Mouse (Mus musculus): ENCODE measurements around the gene Tanc1.
"Not testable (repeated sequence)": the region's sequence is repeated elsewhere in the genome, so short reads cannot be mapped to it uniquely, and the experiment has no call there.

Gene Tanc1

GRCm38 (mm10) chr2:59840191-59840590, 228.3 kb downstream of the Tanc1 start:
- no peak for DNase-seq

GRCm38 (mm10) chr2:59841189-59841939, 229.5 kb downstream of the Tanc1 start:
- peak; percentile 45 to 60 for DNase-seq

GRCm38 (mm10) chr2:59841944-59842343, 230.1 kb downstream of the Tanc1 start:
- peak in 1 of 2 experiments; percentile 41 for DNase-seq

- DNase-seq: no peak
These were observed 230.7 kb downstream of the Tanc1 start for GRCm38 (mm10) chr2:59842556-59843008.

- no peak for DNase-seq
These were observed 231.3 kb downstream of the Tanc1 start for GRCm38 (mm10) chr2:59843156-59843555.

- no peak for DNase-seq
These were observed 232.0 kb downstream of the Tanc1 start for GRCm38 (mm10) chr2:59843848-59844247.

- DNase-seq: not testable (repeated sequence)
These were observed 240.0 kb downstream of the Tanc1 start for GRCm38 (mm10) chr2:59851885-59852284.

GRCm38 (mm10) chr2:59852916-59853315, 241.1 kb downstream of the Tanc1 start:
- no peak for DNase-seq

GRCm38 (mm10) chr2:59853543-59853942, 241.7 kb downstream of the Tanc1 start:
- DNase-seq: no peak

- no peak for DNase-seq
These were observed 242.5 kb downstream of the Tanc1 start for GRCm38 (mm10) chr2:59854363-59854762.

- no peak for DNase-seq
These were observed 250.8 kb downstream of the Tanc1 start for GRCm38 (mm10) chr2:59862618-59863017.

GRCm38 (mm10) chr2:59870526-59870925, 258.7 kb downstream of the Tanc1 start:
- no peak for DNase-seq

GRCm38 (mm10) chr2:59876482-59876881, 264.6 kb downstream of the Tanc1 start:
- DNase-seq: no peak

- no peak for DNase-seq
These were observed 265.5 kb downstream of the Tanc1 start for GRCm38 (mm10) chr2:59877335-59877734.

GRCm38 (mm10) chr2:59878221-59878620, 266.4 kb downstream of the Tanc1 start:
- DNase-seq: no peak

GRCm38 (mm10) chr2:59881404-59881803, 269.6 kb downstream of the Tanc1 start:
- DNase-seq: no peak

- DNase-seq: peak; percentile 94 to 96
These were observed 270.2 kb downstream of the Tanc1 start, which contains the start of gene Wdsub1 for GRCm38 (mm10) chr2:59881831-59882741. Gene Wdsub1, minus strand, starts transcription at chr2:59882591.

- no peak for DNase-seq
These were observed 271.0 kb downstream of the Tanc1 start for GRCm38 (mm10) chr2:59882742-59883281.

GRCm38 (mm10) chr2:59889699-59890098, 277.9 kb downstream of the Tanc1 start:
- no peak for DNase-seq
